Mouse (Mus musculus): Measurements from ENCODE around the gene Vmn1r131. TPM values are rescaled to one million over a fixed set of nuclear protein-coding genes. Genes with fewer than 3 reads are reported as not detected.
"Not testable (repeated sequence)": the region's sequence is repeated elsewhere in the genome, so short reads cannot be mapped to it uniquely, and the experiment has no call there.

Vmn1r131 gene
- total RNA-seq (2022) = not detected

DNA sequence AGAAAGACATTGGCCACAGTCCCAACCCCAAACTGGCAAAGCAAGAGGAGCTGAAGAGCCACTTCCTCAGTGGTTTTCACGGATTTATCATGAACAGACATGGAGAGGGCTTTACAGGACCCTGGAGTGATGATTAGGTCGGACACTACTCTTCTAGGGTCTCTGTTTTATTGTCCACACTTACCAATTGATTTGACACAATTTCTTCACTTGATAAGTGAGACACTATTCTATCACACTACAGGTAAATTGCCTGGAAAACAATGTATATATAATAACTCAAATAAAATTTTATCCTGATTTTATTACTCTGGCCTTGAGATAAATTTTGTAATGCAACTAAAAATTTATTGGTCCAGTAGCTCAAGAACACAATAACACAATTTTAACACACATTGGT, at the start of gene Vmn1r131:
Gene Vmn1r131, minus strand, starts transcription at position 101 of the 400 bp plus-strand sequence.
- DNase-seq (ENCODE audit: low spot score) = not testable (repeated sequence)

- DNase-seq (ENCODE audit: low spot score) = not testable (repeated sequence)
These were observed 34.4 kb downstream of the Vmn1r131 start, which contains the start of gene Vmn1r130 for GRCm38 (mm10) chr7:21511480-21511879. Gene Vmn1r130 (plus strand): TSS chr7:21511780.

Other genes with a start within 250 kb of the Vmn1r131 start
- gene Vmn1r126, start 244.6 kb downstream of the Vmn1r131 start, total RNA-seq (2022) = not detected
- not detected for gene Vmn1r127, start 226.2 kb downstream of the Vmn1r131 start, total RNA-seq (2022)
- not detected for gene Vmn1r128, start 196.7 kb downstream of the Vmn1r131 start, total RNA-seq (2022)
- not detected for gene Vmn1r129, start 184.8 kb downstream of the Vmn1r131 start, total RNA-seq (2022)
- gene Gm6882, start 113.3 kb downstream of the Vmn1r131 start, total RNA-seq (2022) = not detected
- not detected for gene Vmn1r130, start 34.3 kb downstream of the Vmn1r131 start, total RNA-seq (2022)
- not detected for gene Vmn1r132, start 68.0 kb upstream of the Vmn1r131 start, total RNA-seq (2022)
- gene Gm4175, start 215.4 kb upstream of the Vmn1r131 start, total RNA-seq (2022) = not detected